Mouse (Mus musculus) regulatory T cell (primary cell): ENCODE results near the gene Btbd35f23.
"Not testable (repeated sequence)": the region's sequence is repeated elsewhere in the genome, so short reads cannot be mapped to it uniquely, and the experiment has no call there.

Experiments
- in situ Hi-C: fragments of 300-600 bp; cut with MboI, MseI; formaldehyde crosslinking; loops from one replicate; pipeline ENCODE4 v1.15.1; 2025; ENCODE audit warnings: high pct_unique_total_duplicates

Btbd35f23 gene

DNA sequence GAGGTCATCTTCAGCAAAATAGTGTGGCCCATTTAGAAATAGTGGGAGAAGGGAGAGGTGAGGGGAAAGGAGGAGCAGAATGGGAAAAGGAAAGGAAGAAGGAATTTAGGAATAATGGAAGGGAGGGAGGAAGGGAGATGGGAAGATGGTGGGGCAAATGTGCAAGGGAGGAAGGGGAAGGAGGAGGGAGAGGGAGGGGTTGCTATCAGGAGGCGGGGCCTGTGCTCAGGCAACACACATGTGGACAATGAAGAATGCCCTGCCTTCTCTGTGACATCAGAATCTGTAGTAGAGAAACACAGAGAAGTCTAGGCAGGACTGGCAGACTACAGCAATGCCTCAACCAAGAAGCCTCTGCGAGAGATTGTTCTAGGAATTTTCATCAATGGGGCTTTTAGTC is at the start of gene Btbd35f23:
Btbd35f23 (plus strand) TSS at position 301 of the 400 bp plus-strand sequence.
- in situ Hi-C loops, result not testable (repeated sequence)
